Mouse (Mus musculus) layer of hippocampus, adult 8-10 months (tissue): ENCODE data around the gene Vapa. TPM values are rescaled to one million over a fixed set of nuclear protein-coding genes. Genes with fewer than 3 reads are reported as not detected.
"Not testable (repeated sequence)": the region's sequence is repeated elsewhere in the genome, so short reads cannot be mapped to it uniquely, and the experiment has no call there.

Experiments
- DNase-seq, 2 experiments: peaks; one replicate each; pipeline ENCODE4 v3.0.0; 2022; ENCODE audit warnings: low spot score in 2 of 2
- total RNA-seq, 4 experiments: library from RNA; stranded (reverse); gene quantifications; 2 replicates each; pipeline ENCODE4 v1.2.4; 2022

Gene Vapa
- total RNA-seq, 4 experiments from 2014 or later = 115 to 138 (median 124) TPM

- no peak for DNase-seq
Measured at GRCm38 (mm10) chr17:65564189-65564588, 49.2 kb downstream of the Vapa start.

GRCm38 (mm10) chr17:65563345-65563744 lies 50.0 kb downstream of the Vapa start:
- no peak for DNase-seq

DNA sequence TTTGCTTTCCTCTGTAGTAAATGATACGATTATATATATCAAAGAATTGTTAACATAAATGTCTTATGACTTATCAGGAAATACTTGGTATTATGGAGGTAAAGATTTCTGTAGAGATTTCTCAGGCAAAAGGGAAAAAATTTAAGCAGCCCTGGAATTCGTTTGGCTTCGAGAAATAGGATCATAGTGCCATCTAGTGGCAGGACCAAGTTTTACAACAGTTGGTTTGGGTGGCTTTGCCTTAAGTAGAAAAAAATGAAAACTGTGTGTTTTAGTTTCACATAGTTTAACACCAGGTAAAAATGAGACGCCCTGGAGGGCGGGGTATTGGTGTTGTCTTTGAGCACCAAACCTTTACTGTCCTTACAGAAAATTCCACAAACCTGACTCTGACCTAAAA lies 50.6 kb downstream of the Vapa start:
- DNase-seq = peak in 1 of 2 experiments; percentile 72

GRCm38 (mm10) chr17:65561361-65562015 lies 51.9 kb downstream of the Vapa start:
- no peak for DNase-seq

GRCm38 (mm10) chr17:65559273-65559672 lies 54.1 kb downstream of the Vapa start:
- DNase-seq = no peak

GRCm38 (mm10) chr17:65558788-65559187 lies 54.6 kb downstream of the Vapa start:
- DNase-seq = no peak

- peak in 1 of 2 experiments; percentile 51 for DNase-seq
Measured at GRCm38 (mm10) chr17:65558217-65558616, 55.1 kb downstream of the Vapa start.

- no peak for DNase-seq
Measured at GRCm38 (mm10) chr17:65557212-65557611, 56.1 kb downstream of the Vapa start.

DNA sequence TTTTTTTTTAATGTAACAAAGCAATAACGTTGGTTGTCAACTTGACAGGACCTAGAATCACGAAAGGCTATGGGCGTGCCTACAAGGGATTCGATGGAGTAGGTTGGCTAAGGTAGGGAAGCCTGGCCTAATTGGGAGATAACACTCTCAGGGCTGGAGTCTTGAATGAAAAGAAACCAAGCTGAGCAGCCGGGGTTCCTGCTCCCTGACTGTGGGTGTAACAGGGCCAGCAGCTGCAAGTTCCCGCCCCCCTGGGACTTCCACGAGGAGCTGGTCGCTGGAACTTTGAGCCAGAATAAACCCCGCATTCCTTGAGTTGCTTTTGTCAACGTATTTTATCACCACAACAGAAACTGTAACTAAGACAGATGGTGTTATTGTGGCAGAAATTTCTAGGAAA lies 56.6 kb downstream of the Vapa start:
- no peak for DNase-seq

GRCm38 (mm10) chr17:65552426-65552997 lies 60.8 kb downstream of the Vapa start:
- no peak for DNase-seq

DNA sequence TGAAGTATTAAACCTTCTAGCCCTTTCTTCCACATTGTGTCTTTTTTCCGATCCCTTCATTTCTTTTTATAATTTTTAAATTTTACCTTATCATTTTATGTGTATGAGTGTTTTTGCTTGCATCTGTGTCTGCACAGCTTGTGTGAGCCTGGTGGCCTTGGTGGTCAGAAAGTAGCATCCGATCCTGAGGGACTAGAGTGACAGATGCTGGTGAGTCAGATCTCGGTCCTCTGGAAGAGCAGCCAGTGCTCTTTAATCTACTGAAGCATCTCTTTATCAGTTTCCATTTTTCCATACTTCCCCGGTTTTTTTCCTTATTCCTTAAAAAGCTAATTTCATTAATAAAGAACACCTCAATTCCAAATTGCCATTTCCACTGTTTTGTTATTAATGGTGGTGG lies 63.0 kb downstream of the Vapa start:
- no peak for DNase-seq

DNA sequence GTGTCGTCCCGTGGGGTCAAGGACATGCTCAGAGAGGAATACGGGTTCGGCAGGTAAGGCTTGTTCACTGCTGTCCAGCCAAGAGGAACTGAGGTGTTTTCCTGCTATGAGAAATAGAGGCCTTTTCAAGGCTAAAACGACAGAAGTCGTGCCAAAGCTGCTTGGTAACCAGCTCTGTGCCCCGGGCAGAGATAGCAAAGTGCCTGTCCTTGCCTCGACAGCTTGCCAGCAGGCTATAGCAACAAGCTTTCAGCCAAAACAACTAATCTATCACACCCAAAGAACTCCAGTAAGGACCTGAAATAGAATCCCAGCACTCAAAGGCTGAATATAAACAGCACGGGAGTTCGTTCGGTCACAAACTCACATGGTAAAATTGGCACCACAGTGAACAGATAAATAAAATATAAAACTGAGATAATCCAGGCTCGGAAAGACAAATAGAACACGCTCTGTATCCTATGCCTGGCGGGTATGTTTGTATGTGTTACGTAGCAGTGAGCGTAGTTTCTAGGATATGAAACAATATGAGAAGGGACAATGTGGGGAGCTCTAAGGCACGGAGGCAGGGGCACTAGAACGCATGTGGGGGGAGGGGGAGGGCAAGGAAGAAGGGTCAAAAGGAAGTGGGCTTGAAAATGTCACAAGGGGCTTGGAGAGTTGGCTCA lies 64.5 kb downstream of the Vapa start:
- DNase-seq = no peak

- not testable (repeated sequence) for DNase-seq
Measured at GRCm38 (mm10) chr17:65546221-65546620, 67.1 kb downstream of the Vapa start.

GRCm38 (mm10) chr17:65540441-65541272 lies 72.7 kb downstream of the Vapa start, which contains the start of gene Tmem232:
Gene Tmem232 (minus strand): TSS chr17:65540782.
- no peak for DNase-seq

DNA sequence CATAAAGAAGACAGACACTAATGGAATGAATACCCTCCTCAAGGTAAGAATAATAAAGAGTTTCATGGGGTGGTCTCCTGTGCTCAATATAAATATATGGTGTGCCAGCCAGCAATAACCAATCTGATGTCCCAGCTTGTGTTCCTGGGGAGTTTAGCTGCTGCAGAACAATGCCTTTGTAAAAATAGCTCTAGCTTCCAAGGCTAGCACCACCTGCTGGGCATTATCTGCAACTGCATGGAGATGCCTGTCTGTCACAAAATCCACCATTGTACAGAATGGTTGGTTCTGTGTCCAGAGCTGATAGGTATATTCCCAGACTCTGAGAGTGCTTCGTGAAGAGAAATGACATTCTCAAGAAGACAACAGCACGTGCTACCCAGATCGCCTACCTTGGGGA lies 77.2 kb downstream of the Vapa start:
- DNase-seq = peak in 1 of 2 experiments; percentile 58

DNA sequence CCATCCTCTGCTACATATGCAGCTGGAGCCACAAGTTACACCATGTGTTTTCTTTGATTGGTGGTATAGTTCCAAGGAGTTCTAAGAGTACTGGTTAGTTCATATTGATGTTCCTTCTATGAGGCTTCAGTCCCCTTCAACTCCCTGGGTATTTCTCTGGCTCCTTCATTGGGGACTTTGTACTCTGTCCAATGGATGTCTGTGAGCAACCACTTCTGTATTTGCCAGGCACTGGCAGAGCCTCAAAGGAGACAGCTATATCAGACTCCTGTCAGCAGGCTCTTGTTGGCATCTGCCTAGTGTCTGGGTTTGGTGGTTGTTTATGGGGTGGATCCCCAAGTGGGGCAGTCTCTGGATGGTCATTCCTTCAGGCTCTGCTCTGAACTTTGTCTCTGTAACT lies 81.0 kb downstream of the Vapa start:
- DNase-seq = not testable (repeated sequence)

Other genes starting within 250 kb of the Vapa start
- gene Tmem232, start 72.8 kb downstream of the Vapa start, total RNA-seq = 1 to 10 TPM in 3 of 4 experiments, under 1 TPM in 1; 0.82 to 1.6 (median 1.3) TPM
- not detected for gene Txndc2, start 28.6 kb upstream of the Vapa start, total RNA-seq
- gene Rab31, start 159.2 kb upstream of the Vapa start, total RNA-seq = 10 to 100 TPM; 47.3 to 61.1 (median 52.1) TPM
- 10 to 100 TPM; 35.6 to 40.9 (median 37.7) TPM for gene Ppp4r1, start 169.0 kb upstream of the Vapa start, total RNA-seq